Mouse (Mus musculus) adrenal gland, adult 18-20 months (tissue): ENCODE measurements at regions not wholly inside any gene's neighbourhood (a gene's known extent, or its start where the extent isn't known, plus 50 kb on each side); places are given as distances from the start of the nearest gene placed in this dataset.
"Not testable (repeated sequence)": the region's sequence is repeated elsewhere in the genome, so short reads cannot be mapped to it uniquely, and the experiment has no call there.

Source experiments
- DNase-seq, 2 experiments: peaks; one replicate each; pipeline ENCODE4 v3.0.0; 2021 to 2022; ENCODE audit warnings: low spot score in 2 of 2

GRCm38 (mm10) chr10:8136662-8137061 is 180.6 kb upstream of the Tab2 start:
- DNase-seq = no peak

- no peak for DNase-seq
These were observed 179.2 kb upstream of the Tab2 start for GRCm38 (mm10) chr10:8135272-8135671.

DNA sequence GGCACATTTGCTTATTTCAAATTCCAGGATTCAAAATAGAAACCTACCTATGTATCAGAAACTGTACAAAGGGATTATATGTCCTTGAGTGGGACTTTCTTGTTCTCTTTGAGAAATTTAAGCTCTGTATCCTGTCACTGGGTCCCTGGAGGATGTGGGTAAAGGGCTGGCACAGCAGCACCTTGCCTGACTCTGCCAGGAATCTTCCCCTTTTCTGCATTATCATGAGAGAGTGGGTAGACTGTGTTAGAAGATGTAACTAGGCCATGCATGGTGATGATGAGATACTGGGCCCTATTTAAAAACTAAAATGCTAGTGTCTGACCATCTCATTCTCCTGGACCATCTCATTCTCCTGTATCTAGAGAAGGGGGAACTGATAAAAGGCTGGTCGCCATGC is 178.4 kb upstream of the Tab2 start:
- no peak for DNase-seq

GRCm38 (mm10) chr10:8133451-8133952 is 177.5 kb upstream of the Tab2 start:
- DNase-seq = no peak

- no peak for DNase-seq
These were observed 176.8 kb upstream of the Tab2 start for GRCm38 (mm10) chr10:8132795-8133194.

DNA sequence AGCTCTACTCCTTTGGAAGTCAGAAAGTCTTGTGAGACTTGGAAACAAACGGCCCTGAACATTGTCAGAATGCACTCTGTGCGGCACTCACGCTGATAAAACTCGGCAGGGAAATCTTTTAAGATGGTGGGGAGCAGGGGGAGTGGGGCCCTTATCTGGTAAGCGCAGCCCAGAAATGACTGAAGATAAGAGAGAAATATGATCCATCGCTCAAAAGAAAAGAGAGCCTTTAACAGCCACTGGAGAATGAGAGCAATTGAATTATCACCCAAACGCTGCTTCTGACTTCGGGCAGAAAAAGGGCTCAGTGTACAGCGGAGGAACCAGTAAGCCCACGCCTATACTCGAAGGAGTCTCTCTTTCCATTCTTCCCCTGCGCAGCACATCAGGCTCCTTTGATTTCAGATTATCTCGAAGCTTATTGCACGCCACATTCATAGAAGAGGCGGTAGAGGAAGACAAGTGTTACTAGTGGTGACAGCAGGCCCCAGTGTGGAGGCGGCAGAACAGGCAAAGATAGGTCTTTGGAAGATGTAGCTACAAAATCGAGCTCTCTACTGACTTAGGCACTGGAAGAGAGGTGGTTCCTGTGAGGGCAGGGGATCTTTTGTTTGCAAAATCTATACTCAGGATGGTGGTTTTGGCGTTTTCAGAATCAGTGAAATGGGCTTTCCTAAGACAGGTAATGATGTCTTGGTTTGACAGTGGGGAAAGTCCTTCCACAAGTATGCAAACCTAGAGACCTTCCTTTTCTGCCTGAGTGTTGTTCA is 174.6 kb upstream of the Tab2 start:
- DNase-seq = no peak

DNA sequence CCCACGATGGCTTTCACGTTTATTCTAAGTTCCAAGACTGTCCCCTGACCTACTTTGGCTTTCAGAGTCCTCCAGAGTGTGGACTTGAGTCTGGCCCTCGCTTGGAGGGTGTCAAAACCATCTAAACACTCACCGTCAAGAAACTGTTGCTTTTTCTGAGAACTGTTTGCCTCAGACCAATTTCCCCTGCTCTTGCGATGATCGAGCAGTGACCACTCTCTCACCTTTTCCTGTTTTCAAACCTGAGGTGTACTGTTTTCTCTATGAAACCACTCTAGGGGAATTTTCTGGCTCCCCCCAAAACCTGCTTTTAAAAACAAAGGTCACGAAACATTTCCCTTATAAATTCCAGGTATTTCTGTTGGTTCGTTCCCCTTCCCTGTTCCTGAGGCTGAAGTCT is 174.0 kb upstream of the Tab2 start:
- DNase-seq = no peak

DNA sequence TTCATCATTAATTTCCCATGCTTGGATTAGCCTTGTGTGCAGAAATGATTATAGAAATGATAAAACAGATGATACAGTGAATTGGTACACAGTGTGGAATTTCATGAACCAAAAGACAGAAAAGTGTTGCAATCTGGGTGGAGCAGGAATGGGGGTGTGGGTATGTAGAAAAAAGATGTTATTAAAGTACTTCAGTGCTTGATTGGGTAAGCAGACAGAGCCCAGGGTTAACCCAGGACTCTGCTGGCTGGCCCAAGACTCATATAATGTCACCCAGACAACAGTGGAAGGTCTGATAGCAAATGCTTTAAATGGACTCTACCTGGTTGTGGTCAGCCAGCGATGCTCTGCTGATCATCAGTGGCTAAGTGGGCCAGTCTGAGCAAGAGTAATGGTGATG is 168.1 kb upstream of the Tab2 start:
- no peak for DNase-seq

GRCm38 (mm10) chr10:8121895-8122294 is 165.9 kb upstream of the Tab2 start:
- no peak for DNase-seq

DNA sequence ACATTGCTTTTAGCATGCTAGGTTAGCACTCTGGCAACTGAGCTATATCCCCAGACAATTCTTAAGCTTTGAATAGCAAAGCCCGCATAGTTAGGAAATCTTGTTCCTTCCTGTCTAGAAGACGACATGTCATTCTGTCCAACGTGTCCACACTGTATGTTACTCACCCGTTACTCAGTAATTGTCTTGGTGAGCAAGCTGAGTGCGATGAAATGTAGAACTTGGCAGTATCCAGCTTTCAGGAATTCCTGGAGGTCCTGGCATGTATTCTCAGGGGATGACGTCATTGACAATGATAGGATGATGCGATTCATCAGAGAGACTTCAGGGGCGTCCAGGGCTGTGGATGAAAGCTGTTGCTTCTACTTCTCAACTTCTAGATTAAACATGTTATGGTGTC is 160.8 kb upstream of the Tab2 start:
- DNase-seq = no peak

DNA sequence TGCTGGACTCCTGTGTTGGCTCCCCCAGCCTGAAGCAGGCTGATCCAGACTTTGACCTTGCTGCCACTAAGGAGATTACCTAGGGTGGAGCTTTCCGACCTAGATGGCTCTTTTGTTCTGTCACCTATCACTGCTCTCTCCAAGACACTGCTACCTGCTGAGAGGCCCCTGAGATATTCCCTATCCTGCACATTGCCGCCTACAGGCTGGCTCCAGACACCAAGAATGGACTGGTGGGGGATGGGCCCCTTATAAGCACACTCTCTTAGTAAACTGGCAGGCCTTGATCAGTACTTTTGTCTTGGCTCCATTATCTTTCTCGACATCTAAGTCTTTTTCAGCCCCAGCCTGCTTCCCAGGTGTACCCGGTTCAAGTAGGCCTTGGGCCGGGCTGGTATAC is 158.9 kb upstream of the Tab2 start:
- DNase-seq = not testable (repeated sequence)

GRCm38 (mm10) chr10:8114530-8114929 is 158.5 kb upstream of the Tab2 start:
- DNase-seq = no peak

DNA sequence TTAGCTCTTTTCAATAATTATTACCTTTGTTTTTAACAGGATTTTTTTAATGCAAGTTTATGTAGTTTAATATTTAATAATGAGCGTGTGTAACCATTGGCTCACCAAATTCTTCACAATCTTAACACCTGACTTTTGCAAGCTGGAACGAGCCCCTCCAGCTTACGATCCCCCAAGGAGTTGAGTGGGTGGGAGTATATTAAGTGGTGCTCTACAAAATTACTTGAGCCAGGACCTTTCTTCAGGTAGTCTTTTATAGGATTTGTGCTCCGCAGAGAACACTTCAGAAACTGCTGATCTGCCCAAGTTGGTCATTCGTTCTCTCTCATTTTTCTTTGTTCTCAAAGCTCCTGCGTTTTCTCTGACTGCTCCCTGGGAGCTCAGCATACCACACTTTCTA is 144.5 kb upstream of the Tab2 start:
- no peak for DNase-seq

- DNase-seq = no peak
These were observed 139.9 kb upstream of the Tab2 start for GRCm38 (mm10) chr10:8095924-8096323.

- DNase-seq = no peak
These were observed 139.2 kb upstream of the Tab2 start for GRCm38 (mm10) chr10:8095206-8095605.

GRCm38 (mm10) chr10:8091871-8092552 is 136.0 kb upstream of the Tab2 start:
- no peak for DNase-seq

DNA sequence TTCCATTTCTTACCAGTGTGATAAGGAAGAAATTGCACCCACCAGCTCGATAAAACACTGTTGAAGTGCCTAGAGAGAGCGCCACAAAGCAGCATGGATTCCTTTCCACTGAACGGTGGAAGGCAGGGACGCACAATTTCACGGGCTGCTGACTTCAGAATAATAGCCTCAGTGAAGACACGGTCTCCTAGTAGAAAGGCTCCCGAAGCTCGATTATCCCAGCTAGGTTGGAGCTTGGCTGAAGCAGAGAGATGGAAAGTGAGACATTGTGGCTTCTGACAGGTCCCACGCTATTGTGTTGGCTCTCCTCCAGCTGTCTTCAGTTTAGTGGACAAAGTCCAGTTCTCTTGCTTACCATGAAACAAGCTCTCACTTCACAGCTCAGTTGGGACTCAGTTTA is 133.3 kb upstream of the Tab2 start:
- DNase-seq = no peak

DNA sequence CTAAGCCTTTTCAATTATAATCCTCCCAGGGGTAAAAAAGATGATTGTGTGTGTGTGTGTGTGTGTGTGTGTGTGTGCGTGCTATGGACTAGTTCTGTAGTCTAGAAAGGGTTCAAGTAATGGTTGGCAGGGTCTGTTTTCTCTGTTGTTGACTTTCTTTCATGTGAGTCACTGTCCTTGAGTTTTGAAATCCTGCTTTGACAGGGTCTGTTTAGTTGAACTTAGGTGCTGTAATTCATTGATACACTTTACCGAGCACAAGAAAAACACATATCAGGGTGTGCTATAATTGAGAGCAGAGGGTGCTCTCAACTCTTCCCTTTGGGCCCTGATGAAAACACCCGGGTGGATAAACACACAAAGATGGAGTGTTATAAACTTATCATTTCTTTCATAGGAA is 132.7 kb upstream of the Tab2 start:
- DNase-seq = no peak

- no peak for DNase-seq
These were observed 132.3 kb upstream of the Tab2 start for GRCm38 (mm10) chr10:8088321-8088720.

DNA sequence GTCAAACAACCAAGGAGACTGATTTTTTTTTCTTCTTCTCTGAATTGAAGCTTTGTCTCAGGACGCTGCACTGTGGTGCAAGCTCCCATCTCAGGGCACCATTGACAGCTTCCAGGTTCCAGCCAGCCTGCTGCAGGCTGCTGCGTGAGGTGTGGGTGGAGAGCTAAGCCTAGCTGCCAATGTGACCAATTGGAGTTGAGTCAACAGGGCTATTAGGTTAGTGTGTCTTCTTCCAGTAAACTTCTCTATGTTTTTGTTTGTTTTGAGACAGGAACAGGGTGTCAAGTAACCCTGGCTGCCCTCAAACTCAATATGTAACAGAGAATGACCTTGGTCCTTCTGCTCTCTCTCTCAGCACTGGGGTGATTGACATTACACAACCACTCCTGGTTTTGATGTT is 131.1 kb upstream of the Tab2 start:
- no peak for DNase-seq

DNA sequence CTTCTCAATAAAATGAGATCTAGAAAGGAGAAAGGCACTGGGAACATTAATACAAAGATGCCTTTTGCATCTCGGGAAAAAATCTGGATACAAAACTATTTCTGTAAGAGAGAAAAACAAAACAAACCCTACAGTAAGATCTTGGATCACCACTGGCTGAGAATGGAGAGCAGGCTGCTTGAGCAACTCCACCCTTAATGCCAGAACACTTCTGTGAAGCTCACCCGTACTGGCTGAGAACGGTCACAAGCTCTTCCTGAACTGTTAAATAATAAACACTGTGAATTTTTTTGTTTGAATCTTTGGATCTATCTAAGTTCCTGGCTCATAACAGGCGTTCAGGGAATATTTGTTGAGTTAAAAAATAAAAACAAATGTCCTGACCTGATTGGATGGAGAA is 130.4 kb upstream of the Tab2 start:
- no peak for DNase-seq

DNA sequence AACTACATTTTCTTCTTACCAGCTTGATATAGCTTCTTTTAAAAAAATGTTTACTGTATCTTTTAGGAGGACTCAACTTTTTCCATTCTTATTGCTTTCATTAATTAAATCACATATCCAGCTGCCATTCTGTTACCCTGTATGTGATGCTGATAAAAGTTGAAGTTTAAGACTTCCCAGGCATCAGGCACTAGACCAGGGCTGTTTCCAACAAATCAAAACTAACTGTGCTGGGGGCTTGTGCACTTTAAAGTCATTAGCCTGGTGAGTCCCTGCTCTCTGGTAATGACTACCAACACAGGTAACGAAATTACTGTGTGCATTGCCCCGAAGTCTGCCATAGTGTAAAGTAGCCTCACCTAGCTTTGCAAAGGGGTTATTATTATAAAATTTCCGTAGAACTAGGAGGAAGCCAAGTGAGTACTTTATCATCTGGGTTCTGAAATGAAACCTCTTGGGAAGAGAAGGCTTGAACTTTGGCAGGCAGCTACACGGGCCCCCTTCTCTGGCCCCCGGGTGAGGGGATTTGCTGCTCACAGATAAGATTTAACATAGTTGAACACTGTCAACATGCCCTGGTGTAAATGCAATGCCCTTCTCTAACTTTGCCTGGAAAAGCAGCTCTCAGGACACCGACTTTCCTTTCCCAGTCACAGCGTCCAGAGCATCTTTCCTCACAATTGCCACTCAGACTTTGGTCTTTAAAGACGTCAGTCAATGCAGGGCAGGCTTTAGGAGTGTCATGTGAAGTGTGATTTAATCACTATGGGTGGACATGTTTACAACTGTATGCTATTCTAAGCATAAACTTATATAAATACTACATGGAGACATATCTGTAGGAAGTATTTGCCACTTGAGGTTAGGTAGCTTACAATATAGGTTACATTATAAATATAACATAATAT is 122.1 kb upstream of the Tab2 start:
- DNase-seq = no peak
